Mouse (Mus musculus) T-helper 17 cell (primary cell): ENCODE results near the gene Sephs1.

ENCODE experiments used
- in situ Hi-C, 2 experiments: fragments of 300-600 bp; cut with MboI, MseI; formaldehyde crosslinking; loops; 1 replicate in 1 of 2; 2 replicates in 1 of 2; pipeline ENCODE4 v1.15.1; 2025; ENCODE audit warnings: high pct_unique_total_duplicates in 2 of 2

The Sephs1 gene

GRCm38 (mm10) chr2:4902346-4902745, 21.0 kb downstream of the Sephs1 start:
- in situ Hi-C loops = no loop called here

GRCm38 (mm10) chr2:4907120-4907519, 25.8 kb downstream of the Sephs1 start:
- in situ Hi-C loops = no loop called here

DNA sequence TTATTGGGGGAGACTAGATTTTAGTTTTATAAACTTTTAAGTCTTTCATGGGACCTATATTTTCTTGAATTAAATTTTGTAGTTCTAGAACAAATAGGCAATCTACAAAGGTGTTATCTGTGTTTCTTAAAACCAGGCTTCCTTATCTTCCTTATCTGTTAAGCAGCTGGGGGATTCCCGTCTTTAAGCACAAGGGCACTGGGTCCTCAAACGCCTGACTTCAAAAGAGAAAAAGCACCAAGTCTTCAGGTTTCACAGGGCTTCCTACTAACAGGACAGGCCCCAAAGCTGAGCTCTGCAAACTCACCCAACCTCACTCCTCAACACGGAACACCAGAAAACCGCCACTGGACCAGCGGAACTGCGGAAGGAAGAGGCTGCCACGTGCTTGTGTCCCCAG, 26.6 kb downstream of the Sephs1 start:
- in situ Hi-C loops = no loop called here

DNA sequence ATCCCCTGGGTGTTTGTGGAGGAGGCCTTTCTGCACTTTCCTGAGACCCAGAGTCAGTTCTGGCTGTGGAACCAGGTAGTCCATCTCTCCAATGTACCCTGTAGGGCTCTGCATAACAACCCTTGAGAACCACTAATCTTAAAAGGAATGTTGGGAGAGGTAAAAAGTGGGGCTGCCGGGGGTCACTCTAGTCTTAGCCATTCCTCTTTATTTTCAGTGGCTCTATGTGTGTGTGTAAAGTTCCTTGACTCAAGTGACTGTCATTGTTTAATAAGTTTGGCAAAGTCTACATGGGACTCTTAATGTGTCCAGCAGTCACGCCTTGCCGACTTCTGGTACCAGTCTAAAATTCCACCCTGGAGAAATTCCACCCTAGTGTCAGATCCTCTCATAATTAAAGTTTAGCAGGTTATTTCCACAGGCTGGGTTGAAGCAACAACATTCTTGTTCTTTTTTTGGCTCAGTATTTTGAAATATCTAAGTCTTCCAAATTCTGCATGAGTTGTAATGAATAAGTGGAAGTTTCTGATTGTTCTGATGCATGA, 27.5 kb downstream of the Sephs1 start:
- in situ Hi-C loops = no loop called here

DNA sequence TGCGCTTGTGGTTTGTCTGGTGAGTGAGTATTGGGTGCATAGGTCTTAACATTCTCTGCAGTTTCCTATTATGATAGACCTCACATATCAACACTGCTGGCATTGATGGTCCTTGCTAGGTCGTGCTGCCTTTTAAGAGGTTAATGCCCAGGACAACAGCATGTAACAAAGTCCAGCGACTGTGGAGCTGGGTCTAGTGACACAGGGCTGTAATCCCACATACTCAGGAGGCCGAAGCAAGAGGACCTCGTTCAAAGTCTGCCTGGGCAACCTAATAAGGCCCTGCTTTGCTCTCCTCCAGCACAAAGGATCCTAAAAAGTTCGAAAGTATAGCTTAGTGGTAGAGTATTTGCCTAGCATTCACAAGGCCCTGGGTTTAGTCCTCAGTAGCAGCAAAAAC, 28.5 kb downstream of the Sephs1 start:
- in situ Hi-C loops = loop anchor here in 1 of 2 experiments (5.0 to 10.0 kb wide), 2 partner anchors 92 to 1435 kb away; no protein-coding TSS in a partner anchor

- in situ Hi-C loops = loop anchor here in 1 of 2 experiments (5.0 to 10.0 kb wide), 2 partner anchors 92 to 1434 kb away; no protein-coding TSS in a partner anchor
Measured at GRCm38 (mm10) chr2:4910521-4910920, 29.2 kb downstream of the Sephs1 start.

DNA sequence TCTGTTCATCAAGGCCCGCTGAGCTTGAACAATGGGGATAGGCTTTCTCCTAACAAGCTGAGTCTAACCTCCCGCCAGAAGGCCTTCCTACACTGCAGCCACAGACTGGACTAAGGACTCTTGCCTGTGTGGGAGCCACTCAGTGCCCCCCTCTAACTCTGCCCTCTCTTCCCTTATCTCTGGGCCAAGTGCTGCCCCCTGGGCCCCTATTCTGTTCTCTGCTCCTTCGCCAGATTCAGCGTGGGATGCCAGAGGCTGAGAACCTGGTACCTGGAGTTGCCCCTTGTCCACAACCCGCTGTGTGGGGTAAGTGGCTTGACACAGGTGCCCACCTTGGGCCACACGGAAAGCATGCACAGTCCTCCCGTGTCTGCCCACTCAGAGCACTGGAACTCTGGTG, 32.6 kb downstream of the Sephs1 start:
- in situ Hi-C loops = loop anchor here in 1 of 2 experiments (5.0 to 10.0 kb wide), 2 partner anchors 88 to 1431 kb away; no protein-coding TSS in a partner anchor

DNA sequence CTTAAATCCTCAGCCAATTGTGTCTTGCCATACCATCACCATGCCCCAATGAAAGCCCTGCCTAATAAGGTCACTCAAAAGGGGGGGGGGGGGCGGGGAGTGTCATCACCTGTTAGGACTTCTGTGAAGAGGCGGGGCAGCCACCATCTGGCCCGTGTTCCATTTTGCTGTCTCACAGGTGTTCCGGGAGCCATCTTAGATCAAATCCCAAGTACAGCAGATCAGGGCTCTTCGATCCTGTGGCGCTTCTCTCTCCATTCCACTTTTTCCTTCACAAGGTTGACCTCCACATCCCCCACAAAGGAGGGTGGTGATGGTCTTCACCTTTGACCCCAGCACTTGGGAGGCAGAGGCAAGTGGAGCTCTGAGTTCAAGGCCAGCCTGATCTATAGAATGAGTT, 34.7 kb downstream of the Sephs1 start:
- in situ Hi-C loops = loop anchor here (5.0 to 10.0 kb wide), 2 partner anchors 76 to 1429 kb away; no protein-coding TSS in a partner anchor

DNA sequence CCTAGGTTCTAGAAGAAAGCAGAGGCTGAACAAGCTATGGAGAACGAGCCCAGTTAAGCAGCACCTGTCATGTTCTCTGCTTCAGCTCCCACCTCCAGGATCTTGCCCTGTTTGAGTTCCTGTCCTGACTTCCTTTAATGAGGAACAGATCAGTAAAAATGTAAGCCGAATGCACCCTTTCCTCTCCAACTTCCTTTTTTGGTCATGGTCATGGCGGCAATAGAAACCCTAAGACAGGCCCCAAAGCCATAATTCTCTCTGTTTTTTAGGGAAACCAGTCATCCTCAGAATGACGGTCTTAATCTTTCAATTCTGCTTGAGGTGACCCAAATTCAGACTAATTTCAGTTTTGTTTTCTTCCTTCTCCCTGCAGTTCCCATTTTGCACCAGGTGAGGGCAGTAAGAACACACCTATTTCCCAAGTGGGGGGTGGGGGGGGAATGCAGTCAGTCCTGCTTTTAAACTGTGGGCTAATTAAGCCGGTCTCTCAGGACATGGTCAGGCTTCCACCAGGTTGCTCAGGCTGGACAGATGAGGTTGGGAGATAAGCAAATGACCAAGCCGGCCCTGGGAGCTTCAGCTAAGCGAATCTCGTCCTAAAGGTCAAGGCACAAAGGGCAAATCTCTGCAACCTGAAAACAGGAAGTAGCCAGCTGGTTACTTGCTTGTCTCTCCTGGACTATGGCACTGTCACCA, 36.1 kb downstream of the Sephs1 start:
- in situ Hi-C loops = loop anchor here (5.0 to 10.0 kb wide), 2 partner anchors 75 to 1427 kb away; no protein-coding TSS in a partner anchor

DNA sequence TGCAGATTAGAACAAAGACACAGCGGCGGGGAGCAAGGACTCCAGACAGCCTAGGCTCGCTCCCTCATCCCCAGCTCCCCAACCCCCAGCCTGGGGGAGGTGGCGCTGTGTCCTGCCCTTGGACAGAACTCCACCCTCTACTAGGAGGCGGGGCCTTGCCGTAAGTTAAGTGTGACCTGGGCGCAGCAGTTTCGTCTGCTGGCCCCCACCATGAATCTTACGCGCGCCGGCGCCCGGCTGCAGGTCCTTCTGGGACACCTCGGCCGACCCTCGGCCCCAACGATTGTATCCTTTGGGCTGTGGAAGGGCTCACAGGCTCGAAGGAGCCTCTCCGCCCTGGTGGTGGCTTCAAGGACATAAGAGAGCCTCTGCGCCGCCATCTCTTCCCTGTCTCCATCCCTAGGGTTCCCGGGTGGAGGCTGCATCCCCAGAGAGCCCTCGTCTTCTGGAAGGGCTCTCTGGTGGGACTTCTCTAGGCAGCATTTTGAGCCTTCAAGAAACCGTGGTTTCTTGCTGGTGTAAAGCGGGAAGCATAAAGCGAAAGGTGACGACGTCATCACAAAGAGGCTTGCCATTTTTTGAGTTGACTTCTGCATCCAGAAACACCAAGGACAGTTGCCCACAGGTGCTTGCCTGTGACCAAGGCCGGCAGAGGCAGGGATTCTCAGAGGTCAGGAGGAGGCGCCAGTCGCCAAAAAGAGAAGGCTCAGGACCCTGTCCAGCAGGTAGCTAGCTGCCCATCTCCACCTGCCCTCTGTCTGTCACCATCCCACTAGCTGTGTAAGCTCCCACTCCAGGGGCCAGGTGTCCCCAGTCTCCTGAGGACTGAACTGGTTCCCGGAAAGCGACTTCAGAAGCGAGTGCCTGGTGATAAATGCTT, 37.7 kb downstream of the Sephs1 start, which contains the start of gene Phyh:
TSS of gene Phyh (plus strand) at position 160 of the 880 bp plus-strand sequence.
- in situ Hi-C loops = loop anchor here (5.0 to 10.0 kb wide), 2 partner anchors 73 to 1426 kb away; no protein-coding TSS in a partner anchor

DNA sequence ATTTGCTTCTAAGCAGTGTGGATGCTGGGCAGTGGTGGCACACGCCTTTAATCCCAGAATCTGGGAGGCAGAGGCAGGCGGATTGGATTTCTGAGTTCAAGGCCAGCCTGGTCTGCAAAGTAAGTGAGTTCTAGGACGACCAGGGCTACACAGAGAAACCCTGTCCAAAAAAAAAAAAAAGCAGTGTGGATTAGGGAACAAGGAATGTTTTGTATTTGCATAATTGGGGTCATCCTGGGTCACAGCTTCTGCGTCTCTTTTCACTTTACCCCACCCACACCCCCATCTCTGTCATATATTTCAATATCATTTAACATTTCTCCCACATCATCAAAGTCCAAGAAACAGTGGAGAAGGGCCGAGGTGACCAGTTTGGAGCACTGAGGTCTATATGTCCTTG, 39.7 kb downstream of the Sephs1 start:
- in situ Hi-C loops = loop anchor here in 1 of 2 experiments (10.0 kb wide), 1 partner anchor 604 kb away; no protein-coding TSS in a partner anchor

GRCm38 (mm10) chr2:4922476-4923164, 41.3 kb downstream of the Sephs1 start:
- in situ Hi-C loops = loop anchor here in 1 of 2 experiments (10.0 kb wide), 1 partner anchor 602 kb away; no protein-coding TSS in a partner anchor

- in situ Hi-C loops = loop anchor here (5.0 to 10.0 kb wide), 2 partner anchors 45 to 597 kb away; no protein-coding TSS in a partner anchor
Measured at GRCm38 (mm10) chr2:4927391-4927790, 46.0 kb downstream of the Sephs1 start.

- in situ Hi-C loops = loop anchor here (5.0 to 10.0 kb wide), 2 partner anchors 43 to 596 kb away; no protein-coding TSS in a partner anchor
Measured at GRCm38 (mm10) chr2:4929230-4929629, 47.9 kb downstream of the Sephs1 start.

GRCm38 (mm10) chr2:4934516-4934915, 53.2 kb downstream of the Sephs1 start:
- in situ Hi-C loops = no loop called here

- in situ Hi-C loops = no loop called here
Measured at GRCm38 (mm10) chr2:4937931-4938330, 56.6 kb downstream of the Sephs1 start.

GRCm38 (mm10) chr2:4940861-4941260, 59.5 kb downstream of the Sephs1 start:
- in situ Hi-C loops = no loop called here

- in situ Hi-C loops = loop anchor here in 1 of 2 experiments (25.0 kb wide), 1 partner anchor 912 kb away; no protein-coding TSS in a partner anchor
Measured at GRCm38 (mm10) chr2:4949691-4950090, 68.3 kb downstream of the Sephs1 start.

- in situ Hi-C loops = loop anchor here in 1 of 2 experiments (25.0 kb wide), 1 partner anchor 914 kb away; no protein-coding TSS in a partner anchor
Measured at GRCm38 (mm10) chr2:4950986-4951385, 69.6 kb downstream of the Sephs1 start.

DNA sequence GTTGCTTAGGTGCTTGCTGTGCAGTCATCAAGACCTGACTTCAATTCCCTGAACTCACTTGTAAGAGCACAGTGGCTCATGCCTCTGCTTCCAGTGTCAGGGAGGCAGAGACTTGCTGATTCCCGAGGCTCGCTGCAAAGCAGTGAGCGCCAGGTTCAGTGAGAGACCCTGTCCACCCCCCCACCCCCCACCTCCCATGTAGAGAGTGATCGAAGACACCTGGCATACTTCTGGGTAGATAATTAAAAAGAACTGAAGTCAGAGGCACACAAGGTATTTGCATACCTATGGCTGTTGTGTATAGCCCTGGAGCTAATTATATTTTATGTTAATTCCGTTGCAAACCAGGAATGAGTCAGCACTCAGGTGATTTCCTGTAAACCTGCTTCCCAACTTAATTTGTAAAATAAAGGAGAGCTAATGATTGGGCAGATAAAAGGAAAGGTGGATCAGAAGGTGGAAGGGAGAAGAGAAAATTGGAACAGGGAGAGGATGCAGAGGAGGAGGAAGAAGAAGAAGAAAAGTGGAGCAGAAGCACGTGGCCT, 72.9 kb downstream of the Sephs1 start:
- in situ Hi-C loops = loop anchor here in 1 of 2 experiments (25.0 kb wide), 1 partner anchor 917 kb away; no protein-coding TSS in a partner anchor
